Mouse (Mus musculus) erythroid progenitor cell, adult 5-6 weeks (primary cell): ENCODE data around the gene Myo10. TPM values are rescaled to one million over a fixed set of nuclear protein-coding genes. Genes with fewer than 3 reads are reported as not detected.
A peak's percentile ranks its signal among the peaks of the same experiment; 100 is the strongest.

ENCODE experiments used
- ATAC-seq: replicated peaks from 2 replicates; pipeline ENCODE4 v1.8.0; 2016; ENCODE audit warnings: moderate number of reproducible peaks, mild to moderate bottlenecking, moderate TSS enrichment, inconsistent platforms; ENCODE audit not compliant: poor library complexity, low FRiP score, severe bottlenecking
- total RNA-seq, 2 experiments: library from RNA; stranded (forward) in 1 of 2; stranded (reverse) in 1 of 2; fragments of 150-400 nt in 1 of 2; fragments of 186-747, 209-891 nt in 1 of 2; gene quantifications; 2 replicates each; pipeline versions ENCODE4 v1.2.3 to v1.2.4; 2015 to 2017; ENCODE audit warnings: low replicate concordance in 2 of 2

Myo10 gene
- total RNA-seq, 2 experiments from 2014 or later, result 7.9 to 8.4 TPM

- no peak for ATAC-seq
Measured at GRCm38 (mm10) chr15:25785456-25786390, 163.4 kb downstream of the Myo10 start.

DNA sequence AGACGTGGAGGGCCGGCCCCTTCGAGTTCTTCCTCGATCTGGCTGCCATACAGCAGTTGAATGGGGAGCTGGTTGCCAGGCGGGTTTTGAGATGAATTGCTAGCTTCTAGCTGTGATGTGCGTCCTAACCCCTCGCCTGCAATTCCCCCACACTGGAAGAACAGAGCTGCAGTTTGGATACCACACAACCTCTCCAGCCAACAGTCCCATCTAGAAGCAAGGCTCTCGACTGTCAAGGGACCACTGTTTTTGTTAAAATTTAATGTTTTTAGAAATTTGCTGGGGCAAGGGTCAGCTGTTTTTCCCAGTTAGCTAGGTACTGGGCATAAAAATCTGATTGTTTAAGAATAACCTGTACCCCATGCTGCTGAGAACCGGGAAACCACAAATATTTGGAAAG, 165.1 kb downstream of the Myo10 start:
- no peak for ATAC-seq

DNA sequence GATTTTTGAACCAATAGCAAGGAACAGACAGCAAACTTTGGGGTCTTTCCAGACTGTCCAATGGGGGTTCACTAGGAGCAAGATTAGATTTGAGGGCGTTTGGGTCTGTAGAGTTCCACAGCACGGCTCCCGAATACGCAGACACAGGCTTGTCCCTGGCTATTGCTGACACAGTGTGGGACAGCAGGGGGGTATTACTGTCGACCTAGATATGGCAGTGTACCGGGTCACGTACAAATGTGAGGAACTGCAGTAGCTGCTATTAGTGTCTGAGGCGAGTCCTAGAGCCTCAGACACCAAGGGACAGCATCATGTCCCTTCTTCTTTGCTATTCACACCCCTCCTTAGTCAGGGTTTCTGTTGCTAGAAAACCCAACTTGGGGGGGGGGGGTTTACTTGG, 165.6 kb downstream of the Myo10 start:
- no peak for ATAC-seq

DNA sequence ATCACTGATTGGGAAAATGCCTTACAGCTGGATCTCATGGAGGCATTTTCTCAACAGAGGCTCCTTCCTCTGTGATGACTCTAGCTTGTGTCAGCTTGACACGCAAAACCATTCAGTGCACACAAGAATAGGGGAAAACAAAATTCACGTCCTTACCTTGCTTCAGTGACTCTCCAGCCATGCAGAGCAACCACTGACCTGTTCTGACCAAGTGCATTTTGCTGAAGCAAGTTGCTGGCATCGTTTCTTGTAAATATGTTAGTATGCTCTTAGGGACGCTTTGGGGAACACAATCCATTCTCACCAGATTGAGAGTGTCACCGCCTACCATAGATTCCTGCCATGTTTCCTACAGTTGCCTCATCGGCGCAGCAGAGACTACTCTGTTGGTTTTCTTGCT, 166.2 kb downstream of the Myo10 start:
- no peak for ATAC-seq

DNA sequence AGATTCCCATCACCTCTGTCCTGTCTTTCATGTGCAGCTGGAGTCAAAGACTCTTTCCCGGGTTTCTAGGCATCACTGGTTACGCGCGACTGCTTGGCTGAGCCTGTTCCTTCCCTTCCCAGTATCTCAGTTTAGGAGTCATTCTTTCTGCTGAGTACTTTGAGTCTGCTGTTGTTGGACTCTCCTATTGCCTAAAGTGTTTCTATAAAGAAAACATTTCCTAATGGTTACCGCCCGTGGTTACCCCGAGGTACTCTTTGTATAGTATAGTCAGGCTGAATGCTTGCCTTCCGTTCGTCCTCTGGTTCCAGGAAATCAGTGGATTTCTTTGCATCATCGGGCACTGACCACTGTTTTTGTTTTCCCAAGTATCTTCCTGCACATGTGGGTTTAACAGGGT, 166.9 kb downstream of the Myo10 start:
- ATAC-seq, result no peak

GRCm38 (mm10) chr15:25791660-25792353, 169.5 kb downstream of the Myo10 start:
- ATAC-seq, result no peak

DNA sequence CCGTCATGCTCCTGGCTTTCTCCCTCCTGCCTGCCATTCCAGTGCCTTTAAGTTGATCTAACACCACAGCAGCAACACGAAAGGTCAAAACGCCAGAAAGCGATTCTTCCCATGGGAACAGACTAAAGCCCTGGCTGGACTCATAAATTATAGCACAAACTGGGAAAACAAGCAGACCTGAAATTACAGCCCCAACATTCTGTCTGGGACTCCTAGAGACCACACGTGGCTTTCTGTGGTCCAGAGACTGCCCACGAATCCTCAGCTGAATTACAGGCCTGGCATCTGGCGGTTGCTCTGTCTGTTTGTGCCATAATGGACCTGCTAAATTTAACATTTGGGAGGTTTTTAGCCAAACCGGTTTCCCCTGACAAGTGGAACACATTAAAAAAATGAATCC, 171.8 kb downstream of the Myo10 start:
- ATAC-seq, result no peak

DNA sequence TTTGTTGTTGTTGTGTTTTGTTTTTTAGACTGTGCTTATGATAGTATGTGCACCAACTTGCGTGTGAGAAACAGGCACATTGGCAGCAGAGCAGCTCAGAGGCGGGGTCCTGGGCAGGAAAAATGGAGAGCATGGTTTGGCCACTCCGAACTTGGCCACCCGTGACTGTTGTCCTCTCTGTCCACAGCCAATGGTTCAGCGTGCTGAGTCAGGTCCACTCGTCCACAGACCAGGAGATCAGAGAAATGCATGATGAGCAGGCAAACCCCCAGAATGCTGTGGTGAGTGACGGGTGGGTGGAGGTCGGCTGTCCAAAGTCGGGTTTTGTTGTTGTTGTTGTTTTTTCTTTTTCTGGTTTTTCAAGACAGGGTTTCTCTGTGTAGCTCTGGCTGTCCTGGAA, 173.2 kb downstream of the Myo10 start:
- ATAC-seq, result no peak

GRCm38 (mm10) chr15:25796353-25796752, 174.0 kb downstream of the Myo10 start:
- ATAC-seq, result no peak

- ATAC-seq, result no peak
Measured at GRCm38 (mm10) chr15:25797179-25797578, 174.9 kb downstream of the Myo10 start.

- no peak for ATAC-seq
Measured at GRCm38 (mm10) chr15:25797888-25798287, 175.6 kb downstream of the Myo10 start.

DNA sequence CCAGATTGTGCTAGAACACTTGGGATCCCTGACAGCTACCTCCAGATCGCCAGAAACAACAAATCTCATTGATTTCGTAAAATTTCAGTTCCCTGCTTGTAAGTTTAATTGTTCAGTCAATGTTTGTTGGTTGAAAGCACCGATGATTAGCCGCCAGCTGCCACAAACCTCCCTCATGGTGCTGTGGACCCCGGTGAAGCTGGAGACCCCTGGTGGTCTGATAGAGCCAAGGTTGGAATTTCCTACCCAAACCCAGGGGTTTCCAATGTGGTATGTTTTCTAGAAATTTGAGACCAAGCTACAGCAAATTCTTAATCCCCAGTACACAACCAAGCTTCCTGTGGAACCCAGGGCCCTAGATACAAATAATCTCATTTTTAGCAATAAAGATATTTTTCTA, 179.4 kb downstream of the Myo10 start:
- ATAC-seq, result no peak

GRCm38 (mm10) chr15:25802194-25802593, 179.9 kb downstream of the Myo10 start:
- ATAC-seq, result no peak

DNA sequence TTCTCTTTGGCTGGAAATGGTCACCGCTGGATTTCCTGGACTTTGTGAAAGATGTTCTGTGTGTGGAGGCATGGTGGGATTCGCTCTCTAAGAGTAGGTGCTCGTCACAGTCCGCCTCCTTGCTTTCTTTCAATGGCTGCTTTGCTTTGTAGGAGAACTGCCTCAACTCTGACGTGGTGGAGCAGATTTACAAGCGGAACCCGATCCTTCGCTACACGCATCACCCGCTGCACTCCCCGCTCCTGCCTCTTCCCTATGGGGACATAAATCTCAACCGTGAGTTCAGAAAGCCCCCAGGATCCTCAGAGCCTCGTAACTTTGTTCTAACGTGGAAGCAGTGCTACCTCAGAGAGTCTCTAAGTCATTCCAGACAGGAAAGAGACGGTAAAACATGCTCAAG, 180.8 kb downstream of the Myo10 start:
- no peak for ATAC-seq

DNA sequence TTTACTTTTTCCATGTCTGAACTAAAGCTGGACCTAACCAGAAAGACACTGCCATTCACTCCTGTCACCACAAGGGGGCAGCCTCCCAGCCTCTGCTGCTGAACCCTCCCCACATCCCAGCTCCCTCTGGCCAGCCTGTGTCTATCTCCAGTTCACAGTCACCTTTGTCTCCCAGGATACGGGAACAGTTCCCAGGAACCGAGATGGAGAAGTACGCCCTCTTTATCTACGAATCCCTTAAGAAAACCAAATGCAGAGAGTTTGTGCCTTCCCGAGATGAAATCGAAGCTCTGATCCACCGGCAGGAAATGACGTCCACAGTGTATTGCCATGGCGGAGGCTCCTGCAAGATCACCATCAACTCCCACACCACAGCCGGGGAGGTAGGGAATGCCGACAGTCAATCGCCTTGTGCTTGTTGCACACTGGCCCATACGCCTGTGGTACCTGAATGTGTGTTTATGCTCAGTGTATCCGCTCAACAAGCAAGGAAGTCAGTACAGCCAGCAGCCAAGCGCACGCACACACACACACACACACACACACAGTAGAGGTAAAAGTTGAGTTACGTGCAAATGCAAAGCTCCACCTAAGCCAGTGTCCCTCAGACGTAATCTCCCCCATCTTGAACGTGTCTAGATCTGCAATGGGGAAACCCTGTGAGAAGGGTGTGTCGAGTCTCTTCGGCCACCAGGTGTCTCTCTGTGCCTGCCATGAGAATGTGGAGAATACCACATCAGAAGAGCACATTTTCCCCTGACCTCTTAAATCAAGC, 183.2 kb downstream of the Myo10 start:
- 0 out of 2 replicates have a peak, but pooled peaks have one; percentile 54 for ATAC-seq

- no peak for ATAC-seq
Measured at GRCm38 (mm10) chr15:25806363-25806762, 184.0 kb downstream of the Myo10 start.

GRCm38 (mm10) chr15:25806878-25807277, 184.6 kb downstream of the Myo10 start:
- no peak for ATAC-seq

DNA sequence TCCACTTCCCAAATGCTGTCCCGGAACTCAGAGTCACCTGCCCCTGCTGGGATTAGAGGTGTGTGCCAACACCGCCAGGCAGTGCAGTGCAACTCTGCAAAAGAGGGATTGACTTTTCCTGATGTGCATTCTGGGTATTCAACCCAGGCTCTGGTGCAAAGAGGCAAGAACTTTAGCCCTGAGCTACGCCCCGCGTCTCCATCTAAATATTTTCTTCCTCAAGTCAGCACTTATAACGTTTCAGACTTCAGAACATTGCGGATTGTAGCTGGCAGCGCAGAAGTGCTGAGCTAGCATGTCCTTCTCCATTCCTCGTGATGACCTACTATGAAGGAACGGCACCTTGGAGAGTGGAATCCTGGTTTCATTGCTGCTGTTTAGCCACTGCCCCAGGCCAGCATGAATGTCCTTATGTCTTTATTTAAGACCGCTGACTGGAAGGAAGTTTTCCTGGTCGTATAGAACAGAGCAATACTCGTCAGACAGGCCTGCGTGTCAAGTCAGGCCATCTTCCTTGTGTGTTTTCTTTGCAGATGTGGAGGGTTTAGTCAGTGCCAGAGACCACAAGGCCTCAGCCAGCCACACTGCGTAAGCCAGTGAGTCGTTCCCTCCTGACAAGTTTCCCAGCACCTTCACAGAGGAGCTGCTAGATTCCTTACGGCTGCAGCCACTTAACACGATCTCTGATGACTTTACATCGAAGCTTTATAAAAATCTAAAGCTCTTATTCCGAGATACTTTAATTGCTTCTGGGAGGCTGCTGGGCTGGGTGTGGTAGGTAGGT, 186.5 kb downstream of the Myo10 start:
- no peak for ATAC-seq

- no peak for ATAC-seq
Measured at GRCm38 (mm10) chr15:25809669-25810068, 187.3 kb downstream of the Myo10 start.
